Mouse (Mus musculus) layer of hippocampus, postnatal 36 days (tissue): ENCODE measurements around the gene Gpbar1. TPM values are rescaled to one million over a fixed set of nuclear protein-coding genes. Genes with fewer than 3 reads are reported as not detected.
"Not testable (repeated sequence)": the region's sequence is repeated elsewhere in the genome, so short reads cannot be mapped to it uniquely, and the experiment has no call there.

ENCODE experiments used
- DNase-seq, 2 experiments: peaks; one replicate each; pipeline ENCODE4 v3.0.0; 2022
- total RNA-seq, 2 experiments: library from RNA; stranded (reverse); gene quantifications; 2 replicates each; pipeline ENCODE4 v1.2.3; 2021

Gpbar1 gene
- total RNA-seq, 2 experiments from 2014 or later = not detected

DNA sequence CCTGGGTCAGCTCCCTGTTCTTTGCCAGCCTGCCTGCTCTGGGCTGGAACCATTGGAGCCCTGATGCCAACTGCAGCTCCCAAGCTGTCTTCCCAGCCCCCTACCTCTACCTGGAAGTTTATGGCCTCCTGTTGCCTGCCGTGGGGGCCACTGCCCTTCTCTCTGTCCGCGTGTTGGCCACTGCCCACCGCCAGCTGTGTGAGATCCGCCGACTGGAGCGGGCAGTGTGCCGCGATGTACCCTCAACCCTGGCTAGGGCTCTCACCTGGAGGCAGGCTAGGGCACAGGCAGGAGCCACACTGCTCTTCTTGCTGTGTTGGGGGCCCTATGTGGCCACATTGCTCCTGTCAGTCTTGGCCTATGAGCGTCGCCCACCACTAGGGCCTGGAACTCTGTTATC is 638 bp downstream of the Gpbar1 start:
- DNase-seq = no peak

DNA sequence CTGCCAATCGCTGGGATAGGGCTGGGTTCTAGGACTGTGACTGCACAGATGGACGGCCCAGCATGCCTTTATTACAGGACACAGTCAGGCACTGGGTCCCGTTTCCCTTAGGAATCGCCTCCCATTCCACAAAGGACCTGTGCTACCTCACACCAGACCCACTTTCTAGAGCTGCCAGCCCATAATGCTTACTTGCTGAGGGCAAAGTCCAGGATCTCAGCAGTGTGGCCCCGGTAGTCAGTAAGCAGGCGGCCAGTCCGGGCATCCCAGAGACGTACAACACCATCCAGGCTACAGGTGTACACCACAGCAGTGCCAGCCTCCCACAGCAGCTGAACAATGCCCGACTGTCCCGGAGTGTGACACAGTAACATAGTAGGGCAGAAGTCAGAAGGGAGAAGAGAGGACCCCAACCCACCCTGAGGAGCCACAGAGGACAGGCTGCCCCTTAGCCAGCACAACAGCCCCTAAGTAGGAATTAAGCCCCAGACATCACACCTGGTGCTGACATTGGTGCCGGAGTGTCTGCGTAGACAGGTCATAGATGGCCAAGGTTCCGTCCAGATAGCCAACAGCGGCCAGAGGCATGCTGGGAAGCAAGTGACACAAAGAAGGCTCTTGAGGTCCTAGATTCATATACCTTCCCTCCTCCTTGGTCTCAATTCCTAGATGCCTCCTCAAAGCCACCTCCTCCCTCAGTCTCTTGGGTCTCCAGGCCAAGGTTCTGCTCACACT is 2.4 kb downstream of the Gpbar1 start:
- no peak for DNase-seq

DNA sequence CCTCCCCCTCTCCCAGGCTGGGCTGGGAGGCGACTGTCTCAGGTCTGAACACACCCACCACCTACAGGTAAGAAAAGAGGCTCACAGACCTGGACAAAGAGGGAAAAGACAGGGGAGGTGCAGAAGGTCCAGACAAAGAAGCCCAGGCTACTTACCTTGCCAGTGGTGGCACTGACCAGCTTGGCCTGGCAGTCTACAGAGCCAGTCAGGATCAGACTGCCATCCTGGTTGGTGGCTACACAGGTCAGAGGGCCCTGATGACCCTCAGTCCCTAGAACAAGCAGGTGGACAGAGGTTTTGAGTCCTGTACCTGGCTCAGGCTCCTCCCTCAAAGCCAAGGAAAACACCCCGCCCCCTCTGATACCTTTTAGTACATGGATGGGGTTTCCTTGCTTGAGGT is 3.0 kb downstream of the Gpbar1 start:
- DNase-seq = no peak

DNA sequence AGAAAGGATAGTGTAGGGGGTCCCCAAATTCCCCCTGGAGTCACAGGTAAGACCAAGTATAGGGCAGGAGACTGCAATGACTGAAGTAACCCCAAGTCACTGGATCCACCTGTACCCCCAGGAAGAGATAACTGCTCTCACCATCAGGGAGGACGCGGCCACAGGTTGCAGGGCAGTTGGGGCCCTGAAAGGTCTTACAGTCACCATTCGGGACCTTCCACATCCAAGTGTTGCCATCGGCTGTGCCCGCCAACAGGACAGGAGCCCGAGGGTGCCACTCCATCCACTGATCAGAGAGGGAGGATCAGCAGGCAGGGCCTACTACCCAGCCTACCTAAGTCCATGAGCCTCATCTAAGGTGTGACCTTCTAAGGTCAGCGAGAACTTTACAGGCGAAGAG is 3.5 kb downstream of the Gpbar1 start:
- no peak for DNase-seq

DNA sequence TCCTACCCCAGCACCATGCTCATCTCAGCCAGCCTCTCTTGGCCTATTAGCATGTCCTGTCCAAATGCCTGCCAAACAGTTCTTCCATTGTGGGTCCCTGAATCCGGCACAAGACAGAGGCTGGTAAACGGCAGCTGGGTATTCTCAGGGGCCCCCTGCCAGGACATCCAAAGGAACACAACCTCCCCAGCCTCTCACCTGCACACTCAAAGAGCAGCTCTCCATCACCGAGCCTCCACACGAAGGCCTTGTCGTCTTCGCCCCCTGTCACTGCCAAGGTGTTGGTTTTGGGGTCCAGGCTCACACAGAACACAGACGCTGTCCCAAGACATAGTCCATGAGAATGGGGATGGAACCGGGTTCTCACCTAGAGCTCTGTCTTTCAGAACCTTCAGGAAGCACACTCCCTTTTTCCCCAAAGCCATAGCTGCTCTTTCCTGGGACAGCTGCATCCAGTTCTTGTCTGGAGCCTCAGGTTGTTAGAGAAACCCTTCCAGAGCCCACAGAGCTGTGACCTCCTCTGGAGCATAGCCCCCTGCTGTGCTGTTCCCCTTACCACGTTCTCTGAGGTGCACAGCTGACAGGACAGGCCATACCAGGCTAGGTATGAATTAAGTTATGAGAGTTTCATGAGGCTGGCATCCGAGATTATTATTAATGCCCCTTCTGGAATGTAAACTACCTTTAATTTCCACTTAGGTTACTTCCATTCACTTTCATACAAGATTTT is 4.7 kb downstream of the Gpbar1 start:
- no peak for DNase-seq

DNA sequence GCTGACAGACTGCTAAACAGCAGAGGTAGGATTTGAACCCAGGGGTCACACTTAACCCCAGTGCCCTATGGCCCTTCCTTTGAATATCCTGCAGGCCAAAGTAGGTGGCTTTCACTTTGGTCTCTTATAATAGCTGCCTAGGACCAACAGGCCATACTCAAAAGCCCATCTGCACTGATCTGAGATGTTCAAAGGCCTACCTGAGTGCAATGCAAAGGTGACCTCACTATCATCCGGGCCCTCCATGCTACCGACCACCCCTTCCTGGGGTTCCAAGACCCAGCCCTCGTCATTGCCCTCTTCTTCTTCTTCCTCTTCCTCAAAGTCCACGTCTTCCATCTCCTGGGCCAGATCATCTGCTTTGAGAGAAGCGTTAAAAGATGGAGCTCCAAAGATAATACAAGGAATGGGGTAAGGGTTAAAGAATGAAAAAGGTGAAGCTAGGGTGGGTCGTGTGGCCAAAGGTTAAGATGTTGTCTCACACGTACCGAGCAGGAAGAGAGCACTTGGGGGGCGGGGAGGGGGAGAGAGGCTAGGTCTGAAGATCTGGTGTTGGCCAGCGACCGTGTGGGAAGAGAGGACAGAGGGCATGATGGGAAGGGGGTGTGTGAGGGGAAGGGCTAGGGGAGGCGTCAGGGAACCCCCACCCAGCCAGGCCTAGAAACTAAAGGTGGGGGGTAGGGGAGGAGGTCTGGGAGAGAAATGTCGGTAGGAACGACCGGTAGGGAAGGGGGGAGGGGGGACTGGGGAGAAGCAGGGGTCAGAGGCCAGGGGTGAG is 5.5 kb downstream of the Gpbar1 start:
- DNase-seq = peak; percentile 40 to 53

DNA sequence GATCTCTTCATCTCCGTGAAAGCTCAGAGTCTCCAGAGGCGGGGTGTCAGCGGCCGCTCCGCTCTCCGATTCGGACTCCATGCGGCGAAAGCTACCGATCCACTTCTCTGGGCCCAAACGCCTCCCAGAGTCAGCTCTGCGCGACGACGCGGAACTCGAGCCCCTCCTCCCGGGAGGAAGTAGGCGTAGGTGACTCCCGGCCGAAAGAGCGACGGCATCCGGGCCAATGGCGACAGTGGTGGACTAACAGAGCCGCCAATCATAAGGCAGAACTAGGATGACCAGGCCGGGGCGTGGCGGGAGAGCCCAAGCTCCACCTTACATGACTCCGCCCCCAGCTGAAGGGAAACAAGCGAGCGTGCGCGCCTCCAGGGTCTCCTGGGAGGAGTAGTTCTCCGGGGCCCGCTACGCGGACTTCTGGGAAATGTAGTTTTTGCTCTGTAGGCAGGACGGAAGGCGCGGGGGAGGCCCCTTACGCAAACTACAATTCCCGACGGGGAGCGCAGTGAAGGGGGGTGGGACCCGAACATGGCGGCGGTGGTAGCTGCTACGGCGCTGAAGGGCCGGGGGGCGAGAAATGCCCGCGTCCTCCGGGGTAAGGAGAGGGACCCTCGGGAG is 6.3 kb downstream of the Gpbar1 start, which contains the start of the genes Aamp and Pnkd:
Gene Aamp (minus strand): TSS at position 196 of the 618 bp plus-strand sequence.
Gene Pnkd (plus strand): TSS at position 388 of the 618 bp plus-strand sequence.
- DNase-seq = peak; percentile 100

DNA sequence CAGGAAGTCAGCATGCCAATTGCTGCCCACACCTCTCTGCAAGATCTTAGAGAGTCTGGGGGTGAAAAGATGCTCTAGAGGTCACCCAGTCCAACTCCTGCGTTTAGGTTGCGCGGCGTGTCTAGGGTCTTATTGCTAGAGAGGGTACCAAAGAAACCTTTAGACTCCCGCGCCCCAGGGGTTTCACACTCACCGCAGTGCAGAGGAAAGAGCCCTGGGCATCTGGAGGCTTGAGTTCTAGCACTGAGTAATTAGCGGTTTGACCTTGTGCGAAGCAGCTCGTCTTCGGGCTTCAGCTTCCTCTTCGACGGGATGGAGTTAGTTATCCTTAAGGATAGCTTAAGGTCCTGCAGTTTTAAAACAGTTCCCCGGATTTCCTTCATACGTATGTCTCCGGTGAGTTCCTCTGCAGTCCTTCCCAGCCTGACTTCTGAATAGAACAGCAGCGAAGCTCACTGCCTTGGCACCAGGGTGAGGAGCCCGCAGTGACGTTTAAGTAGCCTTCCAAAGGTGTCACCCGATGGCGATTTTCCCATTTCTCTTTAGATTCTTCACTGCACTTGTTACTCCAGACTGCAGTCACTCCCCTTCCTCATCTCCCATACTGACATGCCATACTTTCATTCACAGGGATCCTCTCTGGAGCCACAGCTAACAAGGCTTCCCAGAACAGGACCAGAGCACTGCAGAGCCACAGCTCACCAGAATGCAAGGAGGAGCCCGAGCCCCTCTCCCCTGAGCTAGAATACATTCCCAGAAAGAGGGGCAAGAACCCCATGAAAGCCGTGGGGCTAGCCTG is 7.1 kb downstream of the Gpbar1 start:
- no peak for DNase-seq

DNA sequence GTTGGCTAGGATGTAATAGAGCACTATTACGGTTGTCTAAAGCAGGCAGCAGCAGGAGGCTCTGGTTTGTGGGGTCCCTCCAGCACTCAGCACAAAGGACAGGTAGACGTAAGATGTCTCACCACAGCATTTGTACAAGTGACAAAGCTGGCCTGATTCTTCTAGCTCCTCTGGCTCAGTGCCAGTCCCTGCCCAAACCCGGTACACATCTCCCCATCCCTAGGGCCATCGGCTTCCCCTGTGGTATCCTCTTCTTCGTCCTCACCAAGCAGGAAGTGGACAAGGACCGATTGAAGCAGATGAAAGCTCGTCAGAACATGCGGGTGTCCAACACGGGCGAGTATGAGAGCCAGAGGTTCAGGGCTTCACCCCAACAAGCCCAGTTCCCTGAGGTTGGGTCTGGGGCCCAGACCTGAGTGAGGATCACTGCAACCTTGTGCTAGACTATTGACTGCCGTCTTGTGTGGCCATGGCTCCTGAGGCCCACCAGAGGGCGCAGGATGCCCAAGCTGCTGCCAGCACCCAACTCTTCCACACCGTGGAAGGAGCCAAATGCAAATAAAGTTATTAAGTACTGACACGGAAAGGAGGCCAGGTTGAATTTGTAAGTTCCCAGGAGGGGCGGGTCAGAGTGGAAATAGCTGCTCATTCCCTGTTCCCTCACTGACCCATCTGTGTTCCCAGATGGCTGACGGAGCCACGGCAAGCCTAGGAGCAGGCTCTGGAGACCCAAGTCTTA is 8.7 kb downstream of the Gpbar1 start:
- not testable (repeated sequence) for DNase-seq

DNA sequence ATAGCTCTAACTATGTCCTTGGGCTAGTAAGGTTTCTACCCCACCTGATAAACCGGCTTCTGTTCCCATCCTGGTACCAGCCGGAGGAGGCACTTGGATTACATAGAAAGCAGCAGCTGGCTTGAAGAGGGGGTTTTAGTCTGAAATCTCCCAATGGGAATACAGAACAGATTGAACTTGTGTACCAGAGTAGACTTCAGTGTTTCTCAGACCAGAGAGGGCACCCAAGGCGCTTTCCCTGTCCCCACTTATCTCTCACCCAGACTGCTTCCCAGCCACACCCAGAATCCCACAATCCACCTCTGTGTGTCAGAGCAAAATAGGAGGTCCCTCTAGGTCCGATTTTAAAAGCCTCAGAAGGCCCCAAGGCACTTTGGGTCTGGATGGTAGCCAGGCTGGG is 10.0 kb downstream of the Gpbar1 start:
- no peak for DNase-seq

DNA sequence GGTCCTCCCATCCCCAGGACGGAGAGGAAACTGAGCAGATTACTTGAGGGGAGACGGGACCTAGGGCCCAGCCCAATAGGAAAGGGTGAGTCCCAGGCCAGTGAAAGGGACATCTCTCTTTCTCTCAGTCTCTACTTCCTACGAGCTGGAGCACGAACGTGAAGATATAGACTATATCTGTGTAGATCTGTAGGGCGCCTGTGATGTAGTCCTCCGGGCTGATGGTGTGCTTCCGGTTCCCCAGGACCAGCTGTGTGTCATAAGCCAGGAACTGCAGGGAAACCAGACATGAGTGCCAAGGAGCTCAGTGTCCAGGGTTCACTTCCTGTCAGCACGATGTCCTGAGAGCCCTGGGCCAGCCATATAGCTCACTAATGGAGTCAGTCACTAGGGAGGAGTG is 10.9 kb downstream of the Gpbar1 start:
- DNase-seq = no peak

DNA sequence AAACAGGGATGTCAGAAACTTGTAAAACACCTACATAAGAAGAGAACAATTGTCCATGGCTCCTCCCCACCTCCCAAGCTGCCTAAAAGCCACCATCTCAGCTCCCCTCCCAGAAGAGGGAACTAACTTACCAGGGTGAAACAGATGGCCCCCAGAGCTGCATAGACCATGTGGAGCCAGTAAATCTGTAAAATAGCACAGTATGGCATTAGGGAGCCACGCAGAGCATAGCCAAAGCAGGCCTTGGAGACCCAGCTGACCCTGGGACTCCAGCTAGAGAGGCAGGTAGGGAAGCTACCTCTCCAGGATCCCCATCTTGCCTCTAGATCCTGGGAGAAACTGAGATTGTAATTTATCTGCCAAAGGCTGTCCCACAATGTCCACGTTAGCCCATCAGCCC is 11.4 kb downstream of the Gpbar1 start:
- no peak for DNase-seq

DNA sequence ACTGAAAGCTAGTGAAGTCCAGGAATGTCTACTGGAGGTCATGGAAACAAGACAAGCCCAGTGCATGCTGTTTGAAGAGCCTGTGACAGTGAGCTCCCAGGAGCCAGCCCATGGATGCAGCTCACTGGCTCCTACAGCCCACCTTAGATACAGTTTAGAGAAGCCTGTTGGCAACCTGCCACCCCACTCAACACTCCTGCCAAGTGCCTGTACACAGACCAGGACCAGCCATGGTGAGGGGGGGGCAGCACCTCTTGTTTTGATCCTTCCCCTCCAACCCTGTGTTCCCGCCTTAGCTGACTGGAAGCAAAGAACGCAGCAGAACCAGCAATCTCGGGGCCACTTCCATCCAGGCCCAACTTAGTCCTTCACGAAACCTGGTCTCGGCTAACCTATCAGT is 11.8 kb downstream of the Gpbar1 start:
- no peak for DNase-seq

DNA sequence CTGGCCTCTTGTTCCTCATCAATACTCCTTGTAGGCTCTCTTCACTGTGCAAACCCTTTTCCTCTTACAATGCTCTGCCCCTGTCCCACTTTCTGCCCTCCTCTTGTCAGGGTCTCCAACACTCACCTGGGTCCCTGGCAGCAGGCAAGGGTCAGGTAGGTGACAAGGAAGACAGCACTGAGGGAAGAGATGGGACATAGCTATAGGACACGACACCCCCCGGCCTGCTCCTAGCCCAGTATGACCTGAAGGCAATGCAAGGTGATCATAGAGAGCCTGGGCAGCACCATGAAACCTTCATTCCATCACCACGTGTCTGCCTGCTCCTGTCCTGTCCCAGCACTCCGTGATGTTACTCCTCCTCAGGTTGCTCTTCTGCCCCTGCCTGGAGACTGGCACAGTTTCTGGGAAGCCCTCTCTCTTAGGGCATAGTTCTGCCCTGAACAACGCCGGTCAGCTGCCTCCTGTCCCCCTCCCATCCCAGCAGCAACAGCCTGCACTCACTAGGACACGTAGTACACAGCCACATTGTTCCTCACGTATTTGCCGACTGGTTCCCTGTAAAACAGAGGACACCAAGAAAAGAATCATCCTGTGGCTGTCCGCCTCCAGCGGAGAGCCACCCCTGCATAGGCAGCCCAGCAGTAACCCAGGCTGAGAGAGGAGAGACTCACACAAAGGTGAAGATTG is 14.1 kb downstream of the Gpbar1 start:
- no peak for DNase-seq

DNA sequence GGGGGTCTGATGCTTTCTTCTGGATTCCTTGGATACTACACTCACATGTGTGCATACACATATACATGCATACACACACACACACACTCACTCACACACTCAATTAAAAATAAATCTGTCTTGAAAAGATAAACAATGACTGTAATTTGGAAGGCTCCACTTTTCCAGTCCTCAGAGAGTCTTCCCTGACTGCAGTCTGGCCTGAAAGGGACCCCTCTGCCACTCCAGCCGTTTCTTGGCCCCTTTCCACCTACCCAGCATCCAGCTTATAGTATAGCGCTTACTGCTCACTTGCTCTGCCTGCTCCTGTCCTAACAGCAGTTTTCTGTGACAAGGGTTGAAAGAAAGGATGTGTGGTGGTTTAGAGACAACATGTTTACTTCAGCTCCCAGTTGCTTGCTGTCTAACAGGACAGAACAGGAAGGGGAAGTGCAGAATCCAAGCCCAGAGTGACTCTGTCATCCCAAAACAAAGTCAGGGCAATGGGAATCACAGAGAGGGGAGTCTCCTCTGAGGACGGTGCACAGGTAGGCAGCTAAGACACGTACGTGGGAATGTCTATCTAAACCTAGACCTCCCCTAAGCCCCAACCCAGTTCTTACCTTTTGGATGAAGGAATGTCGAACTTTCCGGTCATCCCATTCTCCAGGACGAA is 15.1 kb downstream of the Gpbar1 start:
- DNase-seq = no peak

DNA sequence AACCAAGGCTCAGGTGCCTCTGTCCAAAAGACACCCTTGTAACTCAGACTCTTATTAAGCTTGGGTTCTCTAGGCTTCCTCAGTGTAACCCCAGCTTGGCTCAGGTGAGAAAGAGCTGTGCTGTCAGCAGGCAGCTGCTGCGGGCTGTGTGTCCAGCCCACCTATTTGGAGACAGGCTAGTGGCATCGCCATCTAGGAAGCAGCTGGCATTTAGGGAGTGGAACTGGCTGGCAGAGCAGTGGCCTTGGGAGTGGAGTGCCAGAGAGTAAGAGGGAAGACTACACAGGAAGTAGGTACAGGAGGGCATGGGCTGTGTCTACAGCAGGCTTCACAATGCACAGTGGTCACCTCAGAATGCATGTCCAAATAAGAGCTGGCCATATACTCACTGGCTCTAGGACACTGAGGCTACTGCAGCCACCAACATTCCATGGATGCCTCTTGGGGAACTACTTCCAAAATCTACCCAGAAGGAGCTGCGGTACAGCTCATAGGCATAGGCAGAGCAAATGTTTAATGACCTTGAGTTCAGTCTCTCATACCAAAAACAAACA is 15.8 kb downstream of the Gpbar1 start:
- no peak for DNase-seq

DNA sequence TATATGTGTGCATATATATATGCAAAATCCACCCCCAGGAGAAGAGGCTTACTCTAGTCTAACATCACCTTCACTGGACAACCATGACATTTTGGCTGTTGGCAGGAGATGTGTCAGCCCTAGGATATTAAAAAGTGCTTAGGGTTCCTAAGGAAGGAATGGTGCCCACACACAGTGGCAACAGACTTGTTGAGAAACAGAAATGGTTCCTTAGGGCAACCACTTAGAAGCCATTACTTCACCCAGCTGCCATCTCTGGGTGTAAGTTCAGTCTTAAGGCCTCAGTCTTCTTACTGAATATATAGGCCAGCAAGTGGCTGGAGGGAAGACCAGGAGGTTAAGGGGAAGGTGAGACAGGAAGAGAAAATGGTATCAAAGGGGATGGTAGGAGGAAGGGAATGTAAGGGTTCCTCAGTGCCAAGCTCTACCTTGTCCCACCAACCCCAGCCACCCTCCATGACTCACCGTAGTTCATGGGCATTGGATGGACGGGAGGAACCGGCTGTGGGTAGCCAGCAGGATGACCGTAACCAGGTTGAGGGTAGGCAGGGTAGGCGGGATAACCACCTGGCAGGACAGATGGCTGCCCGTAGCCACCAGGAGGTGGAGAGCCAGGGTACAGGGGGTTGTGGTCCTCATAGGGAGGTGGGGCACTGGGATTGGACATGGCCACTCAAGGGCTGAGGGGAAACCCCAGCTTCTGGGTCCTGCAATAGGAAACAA is 16.5 kb downstream of the Gpbar1 start:
- DNase-seq = no peak

DNA sequence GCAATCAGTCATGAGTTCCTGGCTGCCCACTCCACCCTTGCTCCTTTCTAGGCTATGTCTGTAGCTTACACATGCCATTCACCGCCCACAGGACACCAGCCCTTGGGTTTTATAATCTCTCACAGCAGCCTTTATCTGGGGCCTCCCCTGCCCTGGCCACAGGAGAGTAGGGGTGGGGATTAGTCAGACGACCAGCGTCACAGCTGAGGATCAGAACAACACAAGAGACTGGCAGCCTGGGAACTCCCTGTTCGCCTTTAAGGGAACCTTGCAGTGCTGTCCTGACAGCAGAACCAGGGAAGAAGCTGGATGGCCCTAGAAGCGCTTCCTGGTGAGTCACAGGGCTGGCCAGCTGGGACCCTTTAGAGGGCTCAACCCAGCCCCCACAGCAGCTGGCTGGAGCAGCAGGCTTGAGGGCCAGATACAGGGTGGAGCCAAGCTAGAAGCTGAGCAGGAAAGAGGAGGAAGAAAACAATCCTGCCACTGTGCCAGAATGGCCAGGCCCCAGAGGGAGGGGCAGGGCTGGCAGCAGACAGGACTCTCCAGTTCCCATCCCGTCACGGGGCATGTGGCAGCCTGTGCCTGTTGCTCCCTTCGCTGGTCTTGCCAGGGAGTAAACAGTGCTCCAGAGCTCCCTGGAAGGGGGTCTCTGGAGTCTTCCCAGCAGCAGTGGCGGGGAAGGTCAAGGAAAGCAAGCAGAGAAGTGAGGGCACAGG is 17.3 kb downstream of the Gpbar1 start:
- DNase-seq = peak; percentile 86 to 92
